Mouse (Mus musculus) MEL (cell line): ENCODE measurements around the gene Gcnt4. TPM values are rescaled to one million over a fixed set of nuclear protein-coding genes. Genes with fewer than 3 reads are reported as not detected.

Experiments
- DNase-seq: peaks from one replicate; pipeline ENCODE4 v3.0.0; 2011; ENCODE audit warnings: low read depth, low spot score
- H3K27ac ChIP-seq: 2 replicates; pipeline ENCODE4 v1.5.1; 2012; ENCODE audit warnings: low read depth, mild to moderate bottlenecking, control low read depth, low read length, moderate library complexity; ENCODE audit not compliant: control insufficient read depth
- H3K27me3 ChIP-seq, 2 experiments: fragments of 150-350 bp in 1 of 2; sonication (generic) in 1 of 2; 2 replicates each; pipeline ENCODE4 v1.6.1; 2012; ENCODE audit warnings: low read length in 2 of 2, mild to moderate bottlenecking in 2 of 2, improper control_type of control experiment in 1 of 2, moderate library complexity in 1 of 2; ENCODE audit not compliant: insufficient read depth in 2 of 2, control insufficient read depth in 1 of 2
- H3K36me3 ChIP-seq, 2 experiments: 2 replicates each; pipeline ENCODE4 v1.6.1; 2012 to 2014; ENCODE audit warnings: low read length in 2 of 2, improper control_type of control experiment in 1 of 2, inconsistent platforms in 1 of 2, mild to moderate bottlenecking in 1 of 2; ENCODE audit not compliant: insufficient read depth in 2 of 2, control insufficient read depth in 1 of 2
- H3K4me1 ChIP-seq, 2 experiments: fragments of 150-350 bp in 1 of 2; sonication (generic) in 1 of 2; 2 replicates each; pipeline ENCODE4 v1.6.1; 2012; ENCODE audit warnings: low read length in 2 of 2, improper control_type of control experiment in 1 of 2, mild to moderate bottlenecking in 1 of 2; ENCODE audit not compliant: insufficient read depth in 2 of 2, control insufficient read depth in 1 of 2
- H3K4me3 ChIP-seq, 2 experiments: fragments of 150-350 bp in 1 of 2; sonication (generic) in 1 of 2; 2 replicates each; pipeline ENCODE4 v1.5.1; 2012; ENCODE audit warnings: low read depth in 2 of 2, low read length in 2 of 2, mild to moderate bottlenecking in 2 of 2, moderate library complexity in 2 of 2, control low read depth in 1 of 2, improper control_type of control experiment in 1 of 2; ENCODE audit not compliant: control insufficient read depth in 1 of 2, insufficient read depth in 1 of 2
- H3K79me2 ChIP-seq: 2 replicates; pipeline ENCODE4 v1.6.1; 2012; ENCODE audit warnings: mild to moderate bottlenecking, low read length, moderate library complexity; ENCODE audit not compliant: control insufficient read depth, poor library complexity, insufficient read depth
- H3K9ac ChIP-seq: 2 replicates; pipeline ENCODE4 v1.6.1; 2012; ENCODE audit warnings: low read depth, mild to moderate bottlenecking, control low read depth, low read length, moderate library complexity; ENCODE audit not compliant: control insufficient read depth, poor library complexity, severe bottlenecking
- H3K9me3 ChIP-seq: fragments of 150-350 bp; sonication (generic); replicated peaks from 2 replicates; pipeline ENCODE4 v1.6.1; 2012; ENCODE audit warnings: mild to moderate bottlenecking, low read length, improper control_type of control experiment, moderate library complexity; ENCODE audit not compliant: insufficient read depth
- BHLHE40 ChIP-seq: IDR thresholded peaks from 2 replicates; pipeline ENCODE4 v1.6.1; 2012; ENCODE audit warnings: low read depth, mild to moderate bottlenecking, inconsistent platforms, low read length, improper control_type of control experiment, borderline replicate concordance
- CHD1 ChIP-seq: IDR thresholded peaks from 2 replicates; pipeline ENCODE4 v1.6.1; 2012; ENCODE audit warnings: low read depth, mild to moderate bottlenecking, inconsistent platforms, low read length, improper control_type of control experiment
- CHD2 ChIP-seq: IDR thresholded peaks from 2 replicates; pipeline ENCODE4 v1.6.1; 2011; ENCODE audit warnings: low read length, improper control_type of control experiment
- E2F4 ChIP-seq: IDR thresholded peaks from 2 replicates; pipeline ENCODE4 v1.6.1; 2011; ENCODE audit warnings: low read depth, low read length, improper control_type of control experiment, borderline replicate concordance
- EP300 ChIP-seq, 2 experiments: IDR thresholded peaks; 2 replicates each; pipeline ENCODE4 v1.6.1; 2011; ENCODE audit warnings: improper control_type of control experiment in 2 of 2, low read length in 2 of 2, low read depth in 1 of 2, mild to moderate bottlenecking in 1 of 2
- ETS1 ChIP-seq: IDR thresholded peaks from 2 replicates; pipeline ENCODE4 v1.6.1; 2012; ENCODE audit warnings: low read depth, mild to moderate bottlenecking, inconsistent platforms, low read length, improper control_type of control experiment, moderate library complexity
- KAT2A ChIP-seq: conservative IDR thresholded peaks from 2 replicates; pipeline ENCODE4 v1.6.1; 2012; ENCODE audit warnings: low read depth, low read length, improper control_type of control experiment, inconsistent platforms
- MAZ ChIP-seq: IDR thresholded peaks from 2 replicates; pipeline ENCODE4 v1.6.1; 2012; ENCODE audit warnings: low read depth, mild to moderate bottlenecking, inconsistent platforms, low read length, improper control_type of control experiment
- MEF2A ChIP-seq: IDR thresholded peaks from 2 replicates; pipeline ENCODE4 v1.6.1; 2014; ENCODE audit warnings: low read depth, mild to moderate bottlenecking, inconsistent platforms, low read length, improper control_type of control experiment; ENCODE audit not compliant: poor library complexity, insufficient replicate concordance, severe bottlenecking; ENCODE audit errors: extremely low read depth
- MXI1 ChIP-seq: IDR thresholded peaks from 2 replicates; pipeline ENCODE4 v1.6.1; 2011; ENCODE audit warnings: mild to moderate bottlenecking, low read depth, low read length, improper control_type of control experiment
- MYC ChIP-seq: IDR thresholded peaks from 2 replicates; pipeline ENCODE4 v1.6.1; 2011; ENCODE audit warnings: low read depth, mild to moderate bottlenecking, low read length, improper control_type of control experiment, moderate library complexity
- NELFE ChIP-seq: IDR thresholded peaks from 2 replicates; pipeline ENCODE4 v1.6.1; 2011; ENCODE audit warnings: low read depth, low read length, improper control_type of control experiment
- POLR2AphosphoS2 ChIP-seq: IDR thresholded peaks from 2 replicates; pipeline ENCODE4 v1.6.1; 2011; ENCODE audit warnings: low read length, improper control_type of control experiment
- POLR2AphosphoS5 ChIP-seq: IDR thresholded peaks from 2 replicates; pipeline ENCODE4 v1.6.1; 2012; ENCODE audit warnings: low read depth, borderline replicate concordance, mild to moderate bottlenecking, inconsistent platforms, low read length, moderate library complexity, mixed read lengths
- SMC3 ChIP-seq: IDR thresholded peaks from 2 replicates; pipeline ENCODE4 v1.6.1; 2011; ENCODE audit warnings: low read depth, low read length, improper control_type of control experiment
- TAL1 ChIP-seq: IDR thresholded peaks from 2 replicates; pipeline ENCODE4 v1.6.1; 2012; ENCODE audit warnings: mild to moderate bottlenecking, inconsistent platforms, low read length, moderate library complexity, mixed read lengths
- TBP ChIP-seq: IDR thresholded peaks from 2 replicates; pipeline ENCODE4 v1.8.0; 2011; ENCODE audit warnings: low read depth, low read length, improper control_type of control experiment
- TCF12 ChIP-seq: IDR thresholded peaks from 2 replicates; pipeline ENCODE4 v1.6.1; 2014; ENCODE audit warnings: low read depth, mild to moderate bottlenecking, inconsistent platforms, low read length, improper control_type of control experiment, moderate library complexity
- UBTF ChIP-seq: IDR thresholded peaks from 2 replicates; pipeline ENCODE4 v1.6.1; 2012; ENCODE audit warnings: low read depth, mild to moderate bottlenecking, inconsistent platforms, low read length, improper control_type of control experiment, moderate library complexity, borderline replicate concordance; ENCODE audit not compliant: insufficient read depth
- USF1 ChIP-seq: IDR thresholded peaks from 2 replicates; pipeline ENCODE4 v1.6.1; 2014; ENCODE audit warnings: low read depth, mild to moderate bottlenecking, inconsistent platforms, low read length, improper control_type of control experiment, moderate library complexity
- ZMIZ1 ChIP-seq: IDR thresholded peaks from 2 replicates; pipeline ENCODE4 v1.6.1; 2012; ENCODE audit warnings: low read depth, mild to moderate bottlenecking, inconsistent platforms, low read length, improper control_type of control experiment, moderate library complexity
- polyA plus RNA-seq, 2 experiments: library from polyadenylated mRNA; stranded (reverse) in 1 of 2; unstranded in 1 of 2; fragments of >175 nt in 1 of 2; fragments of >200 nt in 1 of 2; gene quantifications; 2 replicates each; pipeline versions ENCODE4 v1.2.1 to v1.2.4; 2012; ENCODE audit warnings: low replicate concordance in 2 of 2, low read depth in 1 of 2; ENCODE audit not compliant: insufficient read length in 2 of 2, insufficient read depth in 1 of 2, missing spikeins in 1 of 2
- total RNA-seq: library from RNA; depleted of rRNA; stranded (reverse); fragments of 300-350 nt; gene quantifications from 2 replicates; pipeline ENCODE4 v1.2.3, GENCODE M21; 2012

Gcnt4 gene
- total and polyA plus RNA-seq, 3 experiments, result not detected

DNA sequence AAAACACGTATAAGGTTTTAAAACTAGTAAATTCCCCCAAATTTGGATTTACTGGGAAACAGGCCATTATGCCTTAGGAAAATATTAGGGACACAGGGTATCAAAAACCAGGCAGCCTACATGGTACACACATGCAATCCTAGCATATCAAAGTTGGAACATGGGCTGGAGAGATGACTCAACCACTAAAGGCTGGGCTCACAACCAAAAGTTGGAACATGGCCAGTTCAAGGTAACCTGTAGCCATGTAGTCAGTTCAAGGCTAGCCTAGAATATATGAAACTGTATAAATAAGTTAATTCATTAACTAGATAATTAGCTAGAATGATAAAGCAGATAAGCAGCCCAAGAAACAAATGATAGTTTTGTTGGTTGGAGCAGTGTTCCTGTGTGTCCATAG, 3.3 kb downstream of the Gcnt4 start:
- H3K4me1 ChIP-seq, result no peaks in the 10 kb centered on the region
- no peak overlapping the region for H3K4me3 ChIP-seq
- no peaks in the 10 kb centered on the region for H3K27me3 ChIP-seq
- no peaks in the 10 kb centered on the region for H3K9me3 ChIP-seq
- no peak overlapping the region for H3K27ac ChIP-seq
- no peak overlapping the region for H3K9ac ChIP-seq
- no peak for TF ChIP-seq NELFE
- TF ChIP-seq SMC3, result no peak
- DNase-seq, result no peak
- no peaks in the 10 kb centered on the region for H3K79me2 ChIP-seq
- no peaks in the 10 kb centered on the region for H3K36me3 ChIP-seq

DNA sequence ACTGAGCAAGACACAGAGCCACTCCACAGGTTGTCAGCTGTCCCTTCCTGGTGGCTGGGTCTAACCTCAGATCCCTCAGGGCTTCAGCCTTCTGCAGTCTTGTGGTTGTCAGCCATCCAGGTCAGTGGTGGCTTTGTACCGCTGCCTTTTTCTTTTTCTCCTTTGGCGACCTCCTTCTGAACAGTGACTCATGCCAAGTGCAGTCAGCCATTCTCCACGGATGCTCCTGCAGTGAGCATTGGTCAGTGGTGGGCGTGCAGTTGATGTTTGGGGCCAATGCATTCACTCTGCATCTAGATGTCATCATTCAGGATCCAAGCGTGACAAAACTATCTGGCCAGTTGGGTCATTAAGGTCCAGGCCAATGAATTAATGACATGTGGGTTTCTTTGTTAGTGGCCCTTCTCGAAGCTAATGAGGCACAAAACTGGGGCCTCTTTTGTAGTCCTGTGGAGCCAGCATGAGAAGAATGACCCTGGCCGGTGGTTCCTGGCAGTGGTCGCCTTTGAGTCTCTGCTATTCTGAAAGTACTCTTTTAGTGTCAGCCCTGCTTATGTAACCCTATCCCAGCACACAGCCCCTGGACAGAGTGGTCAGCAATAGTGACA, 4.0 kb downstream of the Gcnt4 start:
- DNase-seq, result no peak
- no peaks in the 10 kb centered on the region for H3K9me3 ChIP-seq
- no peak overlapping the region for H3K27ac ChIP-seq
- no peak overlapping the region for H3K4me3 ChIP-seq
- H3K79me2 ChIP-seq, result no peaks in the 10 kb centered on the region
- no peak for TF ChIP-seq CHD1
- TF ChIP-seq BHLHE40, result no peak
- no peak for TF ChIP-seq TAL1
- TF ChIP-seq ZMIZ1, result no peak
- no peak for TF ChIP-seq MYC
- no peak for TF ChIP-seq EP300 (IDR thresholded peaks at IDR 0.05; ENCODE audit: low read depth in 1 of 2, low read length in 2 of 2)
- TF ChIP-seq UBTF, result no peak
- TF ChIP-seq MEF2A, result no peak
- TF ChIP-seq TCF12, result no peak
- TF ChIP-seq POLR2AphosphoS2, result no peak
- no peak for TF ChIP-seq E2F4
- no peak for TF ChIP-seq ETS1
- TF ChIP-seq USF1, result no peak
- no peak for TF ChIP-seq MAZ
- no peak for TF ChIP-seq SMC3
- no peak for TF ChIP-seq POLR2AphosphoS5
- no peak for TF ChIP-seq MXI1
- no peak for TF ChIP-seq CHD2
- no peak for TF ChIP-seq KAT2A
- TF ChIP-seq TBP, result no peak
- H3K4me1 ChIP-seq, result no peaks in the 10 kb centered on the region
- no peak overlapping the region for H3K9ac ChIP-seq
- H3K27me3 ChIP-seq, result no peaks in the 10 kb centered on the region
- no peaks in the 10 kb centered on the region for H3K36me3 ChIP-seq
